Mouse (Mus musculus) heart, adult 11 months (tissue): ENCODE measurements around the gene C130073F10Rik.
"Not testable (repeated sequence)": the region's sequence is repeated elsewhere in the genome, so short reads cannot be mapped to it uniquely, and the experiment has no call there.

Source experiments
- DNase-seq: peaks from one replicate; pipeline ENCODE4 v3.0.0; 2022

C130073F10Rik gene

GRCm38 (mm10) chr4:101893656-101894420 is at the start of gene C130073F10Rik:
C130073F10Rik (minus strand) TSS chr4:101893789.
- DNase-seq: no peak

- DNase-seq: not testable (repeated sequence)
Measured at GRCm38 (mm10) chr4:101940107-101940506, 46.5 kb upstream of the C130073F10Rik start, which contains the start of gene Gm12794. Gm12794 (plus strand) TSS chr4:101940407.

- not testable (repeated sequence) for DNase-seq
Measured at GRCm38 (mm10) chr4:101908821-101909220, 15.2 kb upstream of the C130073F10Rik start, which contains the start of gene Gm12800. Gm12800 (plus strand) TSS chr4:101909121.

DNA sequence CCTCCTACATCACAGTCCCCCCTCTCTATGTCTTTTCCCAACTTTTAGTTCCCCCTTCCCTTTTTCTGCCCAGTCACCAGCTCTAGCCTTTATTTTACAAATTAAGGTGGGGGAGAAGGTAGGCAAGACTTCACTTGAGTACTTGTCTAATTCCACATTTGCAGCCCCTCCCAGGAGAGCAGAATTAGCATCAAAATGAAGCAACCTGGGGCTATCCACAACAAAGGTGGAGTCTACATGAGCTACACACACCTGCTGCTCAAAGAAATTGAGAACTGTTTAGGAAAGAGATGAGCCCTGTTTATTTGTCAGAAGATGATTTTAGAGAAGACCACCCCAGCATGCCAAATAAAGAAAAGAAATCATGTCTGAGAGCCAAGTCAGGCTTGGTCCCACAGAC is 4.2 kb downstream of the C130073F10Rik start:
- no peak for DNase-seq

DNA sequence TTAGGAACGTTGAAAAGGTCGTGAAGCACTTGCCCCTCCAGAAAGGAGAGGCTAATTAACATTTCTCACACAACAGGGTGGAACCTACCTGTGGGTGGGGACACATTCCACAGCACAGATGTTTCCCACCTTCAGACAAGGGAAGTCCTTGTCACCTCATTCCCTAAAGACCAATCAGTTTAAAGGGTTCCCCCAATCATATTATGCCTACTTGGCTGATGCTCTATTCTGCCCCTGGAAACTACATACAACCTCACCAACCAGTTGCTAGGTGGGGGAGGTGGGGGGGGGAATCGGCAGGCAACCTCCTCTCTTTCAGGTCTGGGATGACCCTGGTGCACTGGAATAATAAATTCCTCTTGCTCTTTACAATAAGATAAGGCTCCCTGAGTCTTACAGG is 9.9 kb downstream of the C130073F10Rik start:
- DNase-seq: no peak

- DNase-seq: not testable (repeated sequence)
Measured at GRCm38 (mm10) chr4:101875687-101876086, 17.9 kb downstream of the C130073F10Rik start.

DNA sequence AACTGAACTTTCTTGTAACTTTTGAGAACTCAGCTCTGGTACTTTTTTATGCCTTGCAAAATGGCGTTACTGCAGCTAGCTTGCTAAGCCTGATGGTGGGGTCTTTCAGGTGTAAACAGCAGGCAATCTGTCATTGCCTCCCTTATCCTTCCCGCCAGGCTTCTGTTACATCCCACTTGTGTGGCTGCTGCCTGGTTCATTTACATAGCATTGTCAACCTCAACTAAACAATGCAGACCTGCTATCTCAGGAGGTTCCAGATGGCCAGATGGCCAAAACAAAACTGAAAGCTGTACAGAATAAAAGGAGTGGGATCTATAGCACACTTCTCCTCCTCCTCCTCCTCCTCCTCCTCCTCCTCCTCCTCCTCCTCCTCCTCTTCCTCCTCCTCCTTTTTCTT is 21.6 kb downstream of the C130073F10Rik start:
- DNase-seq: not testable (repeated sequence)

- no peak for DNase-seq
Measured at GRCm38 (mm10) chr4:101862289-101862688, 31.3 kb downstream of the C130073F10Rik start.

DNA sequence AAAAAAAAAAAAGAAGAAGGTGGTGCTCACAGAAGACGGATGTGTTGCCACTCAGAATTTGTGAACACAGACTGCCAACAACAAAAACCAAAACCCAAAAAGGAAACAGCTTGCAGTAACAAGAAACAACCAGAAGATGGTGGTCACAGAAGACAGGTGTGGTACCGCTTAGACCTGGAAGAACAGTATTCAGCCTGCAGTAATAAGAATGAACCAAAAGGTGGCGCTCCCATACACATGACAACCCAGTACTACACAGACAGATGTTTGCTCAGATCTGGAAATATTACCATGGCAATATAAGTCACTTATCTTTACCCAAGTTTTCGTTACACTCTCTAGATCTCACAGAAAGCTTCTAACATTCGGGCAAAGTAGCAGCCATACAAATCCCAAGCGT is 32.7 kb downstream of the C130073F10Rik start:
- no peak for DNase-seq

DNA sequence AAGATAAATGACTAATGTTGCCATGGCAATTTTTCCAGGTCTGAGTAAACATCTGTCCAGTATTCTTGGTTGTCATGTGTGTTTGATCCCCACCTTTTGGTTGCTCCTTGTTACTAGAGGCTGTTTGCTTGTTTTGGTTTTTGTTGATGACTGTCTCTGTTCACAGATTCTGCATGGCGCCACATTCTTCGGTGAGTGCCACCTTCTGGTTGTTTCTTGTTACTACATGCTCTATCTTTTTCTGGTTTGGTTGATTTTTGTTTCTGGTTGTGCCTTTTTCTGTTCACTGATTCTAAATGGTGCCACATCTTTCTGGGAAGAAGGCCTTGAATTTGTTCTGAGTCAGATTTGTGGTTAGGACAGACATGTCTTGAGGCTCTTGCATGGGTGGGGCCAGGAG is 42.7 kb downstream of the C130073F10Rik start:
- DNase-seq: no peak

GRCm38 (mm10) chr4:101843923-101844322 is 49.7 kb downstream of the C130073F10Rik start, which contains the start of gene B020004J07Rik:
B020004J07Rik (minus strand) TSS chr4:101844023.
- DNase-seq: not testable (repeated sequence)
